Mouse (Mus musculus) embryonic fibroblast, embryonic 13.5 days (primary cell): ENCODE data around the gene Gid8.

Experiments used
- CTCF ChIP-seq: IDR thresholded peaks from 2 replicates; pipeline ENCODE4 v1.5.1; 2011; ENCODE audit warnings: mild to moderate bottlenecking, control low read depth, low read length, moderate library complexity, borderline replicate concordance; ENCODE audit not compliant: insufficient read depth
- POLR2A ChIP-seq: IDR thresholded peaks from 2 replicates; pipeline ENCODE4 v1.6.1; 2011; ENCODE audit warnings: low read depth, mild to moderate bottlenecking, control low read depth, low read length, moderate library complexity

- no peak for TF ChIP-seq POLR2A
- TF ChIP-seq CTCF: no peak
Measured at GRCm38 (mm10) chr2:180746569-180747192, 36.8 kb downstream of the Gid8 start.
